8 mouse cellular contexts compared by ENCODE assay signal in the genomic region with DNA sequence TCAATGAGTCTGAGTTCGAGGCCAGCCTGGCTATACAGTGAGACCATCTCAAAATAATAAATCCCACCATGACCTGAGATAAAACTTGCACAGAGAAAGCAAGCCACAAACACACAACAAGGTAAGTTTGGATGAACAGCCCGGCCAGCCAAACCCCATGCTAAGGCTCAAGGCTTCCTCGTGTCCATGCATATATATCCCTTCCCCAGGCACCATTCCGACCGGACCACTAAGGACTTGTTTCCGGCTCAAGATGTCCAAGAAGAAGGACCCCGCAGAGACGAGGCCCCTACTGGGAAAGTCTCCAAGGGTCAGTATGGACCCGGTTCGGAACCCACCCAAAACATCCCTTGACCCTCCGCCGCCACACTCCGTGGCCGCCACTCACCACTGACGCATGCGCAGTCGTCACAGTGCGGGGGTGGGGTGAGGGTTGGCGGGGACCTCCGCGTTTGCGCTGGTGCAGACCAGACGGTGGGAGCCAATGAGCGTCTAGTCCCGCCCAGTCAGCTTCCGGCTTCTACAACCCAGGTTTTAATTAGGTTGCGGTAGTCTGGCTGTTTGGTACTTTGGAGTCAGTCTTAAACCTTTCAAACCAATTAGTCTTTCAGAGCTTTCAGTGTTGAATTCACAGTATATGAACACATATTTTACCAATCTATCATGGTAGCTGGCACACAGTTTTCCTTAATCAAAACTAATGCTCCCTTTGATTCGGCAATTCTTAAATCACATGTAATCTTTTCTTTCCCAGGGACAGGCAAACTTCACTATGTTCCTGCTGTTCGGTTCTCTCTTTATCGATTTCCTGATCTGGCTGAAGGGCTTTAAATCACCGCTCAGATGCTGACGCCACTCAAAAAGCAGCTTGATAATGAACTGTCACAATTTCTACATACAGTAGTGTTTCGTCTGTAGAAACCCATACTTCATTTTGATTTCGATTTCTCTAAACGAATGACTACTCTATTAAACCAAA. TPM values are rescaled to one million over a fixed set of nuclear protein-coding genes. Genes with fewer than 3 reads are reported as not detected.
DNase-seq lines count a peak whose midpoint lies in the region; ATAC-seq lines count a peak whose summit lies in the region.

A gene (minus strand): TSS at position 458 of the 979 bp plus-strand sequence.

- H3K9ac ChIP-seq in hindbrain, embryonic 16.5 days (ENCODE audit: low read depth, low read length): peak within 1 kb of the TSS; percentile 82

- H3K27me3 ChIP-seq in hindbrain, embryonic 16.5 days (replicated peaks; ENCODE audit: control insufficient read depth, insufficient read depth, low read length): no peaks in the 10 kb centered on the region

- WGBS in hindbrain, embryonic 16.5 days: 10% methylated on average over 35 of the region's 35 CpGs
- WGBS in macrophage (ENCODE audit: missing documents): 2% methylated on average over 35 of the region's 35 CpGs

- H3K4me3 ChIP-seq in hindbrain, embryonic 16.5 days (ENCODE audit: low read length): peak within 1 kb of the TSS; percentile 75
- peak within 1 kb of the TSS; percentile 76 for H3K4me3 ChIP-seq in macrophage (ENCODE audit: inconsistent target)

- H3K9me3 ChIP-seq in hindbrain, embryonic 16.5 days (ENCODE audit: control insufficient read depth, low read length): peaks cover 4% of the 10 kb centered on the region; the same call in 1 of the 2 replicates

- peak within 1 kb of the TSS; percentile 57 for H3K4me2 ChIP-seq in hindbrain, embryonic 16.5 days (ENCODE audit: low read length)

- peak; percentile 80 for DNase-seq in WW6 (ENCODE audit: low read depth, low spot score)
- peak; percentile 93 to 96 for DNase-seq in cerebellum, postnatal 4 days (ENCODE audit: low spot score in 2 of 2)
- DNase-seq in gastrocnemius, adult 18-20 months (ENCODE audit: low spot score): peak; percentile 96
- DNase-seq in left cerebral cortex, adult 18-20 months (ENCODE audit: low spot score in 2 of 2): peak; percentile 98
- DNase-seq in right cerebral cortex, adult 18-20 months: peak; percentile 97
- DNase-seq in urinary bladder, postnatal 10 days (ENCODE audit: low spot score): peak; percentile 92

- H3K79me2 ChIP-seq in macrophage (ENCODE audit: inconsistent target): no peaks in the 10 kb centered on the region

- H3K36me3 ChIP-seq in hindbrain, embryonic 16.5 days (ENCODE audit: control insufficient read depth, insufficient read depth, low read length): peaks cover 6% of the 10 kb centered on the region; the same call in 1 of the 2 replicates
- H3K36me3 ChIP-seq in macrophage (ENCODE audit: inconsistent target): no peaks in the 10 kb centered on the region

- H3K27ac ChIP-seq in hindbrain, embryonic 16.5 days (ENCODE audit: low read depth, low read length): peak within 1 kb of the TSS; percentile 68
- peak within 1 kb of the TSS; percentile 72 for H3K27ac ChIP-seq in macrophage

- H3K4me1 ChIP-seq in hindbrain, embryonic 16.5 days (ENCODE audit: control insufficient read depth, insufficient read depth, low read depth, low read length): peaks cover 5% of the 10 kb centered on the region

- ATAC-seq in hindbrain, embryonic 16.5 days: peak; percentile 100

RNA-seq across cellular contexts. Expression of the gene that starts here (rescaled TPM):
- total RNA-seq in gastrocnemius, adult 18-20 months (2021): 10 to 100 TPM; 45.1 to 47.3 TPM
- 89.5 and 90.3 TPM in 2 replicates for polyA plus RNA-seq in hindbrain, embryonic 16.5 days (2015; fragmentation: Nextera tagmentation; extraction: Ambion mirVana)
- 10 to 100 TPM; 37.0 to 37.9 TPM for total RNA-seq in left cerebral cortex, adult 18-20 months (2021)
- total RNA-seq in macrophage (2018; cell fraction: chromatin; rRNA removed): 1 to 10 TPM in 22 of 26 experiments, under 1 TPM in 1, not detected in 3; 0.82 to 6.5 (median 3.1) TPM
- total RNA-seq in macrophage (2018; cell fraction: cytosol; rRNA removed): 10 to 100 TPM; 20.2 to 34.0 (median 27.0) TPM
- total RNA-seq in macrophage (2018; cell fraction: nucleus; rRNA removed): 10 to 100 TPM in 3 of 26 experiments, 1 to 10 TPM in 23; 2.8 to 14.4 (median 6.3) TPM
- 14.3 to 31.6 TPM (median 30.5 TPM) in 3 replicates for polyA plus RNA-seq in macrophage (2018)

Comparison
In these comparisons a context has a peak if more than half of its experiments do, and no peak if none do; other contexts are left out.
1. Peak in every context shown above with its lines: DNase-seq, ATAC-seq, H3K4me3 ChIP-seq and H3K27ac ChIP-seq.